Mouse (Mus musculus) frontal cortex, postnatal 10 days (tissue): ENCODE data around the gene Pp2d1.
A peak's percentile ranks its signal among the peaks of the same experiment; 100 is the strongest.

Source experiments
- DNase-seq, 2 experiments: peaks; one replicate each; pipeline ENCODE4 v3.0.0; 2022; ENCODE audit warnings: low spot score in 2 of 2, mixed read lengths in 1 of 2

Pp2d1 gene

DNA sequence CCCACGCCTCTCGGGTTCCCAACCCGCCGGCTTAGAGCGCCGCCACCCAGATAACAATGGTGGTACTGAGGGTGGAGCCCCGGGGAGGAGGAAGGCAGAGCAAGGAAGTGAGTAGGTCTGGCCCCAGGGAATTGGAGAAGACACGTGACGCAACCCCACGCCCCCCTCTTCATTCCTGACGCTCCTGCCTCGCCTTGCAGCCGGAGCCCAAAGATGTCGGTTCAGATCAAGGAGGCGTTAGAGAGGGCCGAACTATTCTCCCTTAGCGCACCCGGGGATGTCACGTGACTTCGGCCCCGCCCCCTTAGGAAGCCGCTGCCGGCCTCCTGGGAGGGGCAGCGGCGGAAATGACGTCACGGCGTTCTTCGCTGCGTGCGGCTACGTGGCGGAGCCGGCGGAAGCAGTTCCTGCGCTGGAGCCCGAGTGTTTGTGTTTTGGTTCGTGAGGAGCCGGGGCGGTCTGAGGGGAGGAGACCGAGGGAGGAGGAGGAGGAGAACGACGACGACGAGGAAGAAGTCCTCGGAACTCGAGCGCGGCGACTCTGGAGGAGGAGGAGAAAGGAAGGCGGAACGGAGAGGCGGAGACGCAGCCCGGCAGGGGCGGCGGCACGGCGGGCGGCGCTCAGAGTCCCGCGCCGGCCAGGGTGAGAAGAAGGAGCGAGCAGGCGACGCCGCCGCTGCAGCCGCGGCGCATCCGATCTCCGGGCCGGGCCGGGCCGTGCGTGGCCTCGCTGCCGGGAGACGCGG lies 60.2 kb downstream of the Pp2d1 start, which contains the start of gene Rab5a:
TSS of gene Rab5a (plus strand) at position 377 of the 746 bp plus-strand sequence.
- peak; percentile 98 to 100 for DNase-seq

DNA sequence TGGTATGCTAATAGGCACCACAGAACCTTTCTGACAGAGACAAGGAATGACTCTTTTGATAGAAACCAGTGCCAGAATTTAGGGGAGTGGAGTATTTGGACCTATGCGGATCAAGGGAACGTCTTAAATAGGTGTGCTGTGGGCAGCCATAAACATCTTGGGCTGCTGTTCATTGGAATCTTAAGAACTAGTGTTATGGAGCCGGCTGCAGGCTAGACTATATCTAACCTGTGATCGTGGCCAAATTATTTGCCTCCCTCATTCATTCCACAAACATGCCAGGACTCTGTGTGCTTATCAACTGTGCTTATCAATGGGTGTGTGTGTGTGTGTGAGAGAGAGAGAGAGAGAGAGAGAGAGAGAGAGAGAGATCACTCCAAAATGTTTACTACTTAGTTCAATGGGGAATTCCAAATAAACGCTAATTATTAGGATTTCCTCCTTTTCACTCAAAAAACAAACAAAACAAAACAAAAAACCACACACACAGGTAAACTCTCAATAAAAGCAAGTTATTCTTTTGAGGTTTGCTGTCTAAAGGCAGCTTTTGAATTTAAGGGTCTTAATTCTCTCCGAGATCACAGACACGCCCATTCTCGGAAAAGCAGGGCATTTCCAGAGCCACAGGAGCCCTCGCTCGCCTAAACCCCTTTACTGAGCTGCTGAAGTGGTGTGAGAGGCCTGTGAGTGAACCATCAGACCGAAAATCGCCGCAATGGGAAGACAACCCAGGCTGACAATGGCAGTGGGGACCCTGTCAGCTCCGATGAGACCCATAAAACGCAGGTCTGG lies 61.0 kb downstream of the Pp2d1 start:
- no peak for DNase-seq

DNA sequence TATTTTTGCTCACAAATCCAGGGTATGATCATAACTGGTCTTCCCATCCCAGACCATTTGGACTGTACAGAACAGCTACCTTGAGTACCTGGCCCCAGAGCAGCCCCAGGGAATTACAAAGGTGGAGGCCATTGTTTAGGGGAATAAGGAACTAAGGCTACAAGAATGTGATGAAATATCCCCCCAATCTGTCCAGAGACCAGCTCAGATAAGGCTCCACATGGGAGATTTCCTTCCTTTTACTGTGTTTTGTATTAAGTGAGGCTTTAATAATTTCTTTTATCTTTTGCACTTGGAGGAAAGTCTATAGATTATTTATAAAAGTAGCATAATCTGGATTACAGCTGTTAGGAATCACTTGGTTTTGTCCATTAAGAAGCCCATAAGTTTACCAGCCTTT lies 70.6 kb downstream of the Pp2d1 start:
- no peak for DNase-seq

DNA sequence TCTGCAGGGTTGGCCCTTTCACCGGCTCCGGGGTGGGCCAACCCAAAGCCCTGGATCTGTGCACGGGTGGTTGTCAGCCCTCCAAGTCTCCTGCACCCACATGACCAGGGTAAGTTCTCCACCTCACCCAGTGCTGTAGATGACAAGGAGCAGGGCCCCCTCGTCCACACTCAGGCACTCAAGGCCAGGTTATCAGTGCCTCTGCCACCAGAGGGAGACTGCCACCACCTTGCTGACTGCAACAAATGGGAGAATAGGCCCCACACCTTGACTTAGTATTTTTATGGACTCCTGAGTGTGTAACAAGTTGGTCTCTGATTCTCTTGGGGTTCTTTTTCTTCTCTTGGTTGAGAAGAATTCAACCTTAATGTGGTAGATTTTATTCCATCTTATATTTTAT lies 73.7 kb downstream of the Pp2d1 start:
- no peak for DNase-seq

DNA sequence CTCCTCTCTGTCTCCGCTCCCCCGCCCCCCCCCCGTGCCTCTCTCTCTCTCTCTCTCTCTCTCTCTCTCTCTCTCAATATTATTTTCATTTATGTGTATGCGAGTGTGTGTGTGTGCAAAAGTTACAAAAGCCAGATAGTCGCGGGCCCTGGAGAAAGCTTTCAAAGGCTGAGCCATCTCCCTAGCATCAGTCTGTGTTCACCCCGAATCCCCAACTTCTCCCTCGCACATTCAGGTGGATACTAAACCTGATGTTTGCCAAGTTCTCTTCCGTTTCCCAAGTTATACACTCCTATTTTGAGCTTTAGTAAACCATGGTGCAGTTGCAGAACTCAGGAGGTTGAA lies 75.8 kb downstream of the Pp2d1 start:
- DNase-seq, result no peak

DNA sequence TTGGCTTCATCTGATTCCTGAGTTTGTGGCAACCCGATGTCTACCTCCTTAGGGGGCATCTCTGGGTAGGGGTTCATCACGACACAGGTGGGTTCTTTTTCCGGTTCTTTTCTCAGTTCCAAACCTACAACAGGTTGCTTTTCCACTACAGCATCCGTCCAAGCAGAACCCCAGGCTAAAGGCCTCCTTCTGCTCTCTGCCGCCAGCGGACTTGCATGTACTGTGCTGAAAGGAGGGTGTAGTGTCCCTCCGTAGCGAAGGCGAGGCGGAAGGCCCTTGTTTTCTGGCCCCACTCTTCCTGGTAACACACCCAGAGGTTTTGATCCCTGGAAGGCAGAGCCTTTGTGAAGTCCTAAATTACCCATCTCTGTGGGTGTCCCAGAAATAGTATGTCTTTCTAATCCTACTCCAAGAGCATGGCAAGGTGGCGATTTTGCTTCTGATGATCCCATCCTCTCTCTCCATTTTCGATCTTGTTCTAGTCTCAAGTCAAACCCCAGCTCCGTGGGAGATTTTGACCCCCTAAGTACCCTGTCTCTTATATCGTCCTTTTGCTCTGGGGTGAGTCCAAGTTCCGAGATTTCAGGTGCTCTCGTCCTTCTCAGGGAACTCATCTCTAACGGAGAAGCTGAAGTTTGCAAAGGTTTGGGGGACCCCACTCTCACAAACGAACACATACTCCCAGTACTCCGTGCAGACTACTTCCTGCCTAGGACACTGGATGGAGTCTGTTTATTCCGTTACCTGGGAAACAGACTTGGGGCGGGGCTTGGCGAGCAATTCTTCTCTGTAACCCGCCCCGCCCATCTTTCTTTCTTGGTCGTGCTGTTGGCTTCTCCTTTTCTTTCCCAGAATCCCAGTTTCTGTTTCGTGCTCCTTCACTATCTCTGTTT lies 76.4 kb downstream of the Pp2d1 start, which contains the start of gene Efhb:
TSS of gene Efhb (minus strand) at position 719 of the 893 bp plus-strand sequence.
- peak; percentile 47 to 62 for DNase-seq
